Mouse (Mus musculus): ENCODE results near the gene Ptn. TPM values are rescaled to one million over a fixed set of nuclear protein-coding genes. Genes with fewer than 3 reads are reported as not detected.

The Ptn gene
- total and polyA plus RNA-seq, 3 experiments = not detected

- dilution Hi-C loops (cut with MboI; ENCODE audit: extremely low pct_ligation_motif_present, extremely low pct_unique_long_range_greater_than_20kb, low sequenced_read_pairs) (no loop called here), in situ Hi-C loops (cut with MboI; ENCODE audit: low pct_ligation_motif_present, low pct_unique_long_range_greater_than_20kb, low sequenced_read_pairs) (loop anchor here (25.0 kb wide), 1 partner anchor 660 kb away; no protein-coding TSS in a partner anchor)
- H3K9ac ChIP-seq (ENCODE audit: insufficient read depth, low read depth) = no peak overlapping the region
- no peaks in the 10 kb centered on the region for H3K9me3 ChIP-seq (replicated peaks; ENCODE audit: low read length)
- TF ChIP-seq ZNF384 (IDR thresholded peaks at IDR 0.05; ENCODE audit: low read depth, low read length) (no peak), ZMIZ1 (IDR thresholded peaks at IDR 0.05; ENCODE audit: low read depth, low read length) (no peak), ELF1 (IDR thresholded peaks at IDR 0.05; ENCODE audit: low read depth, low read length) (no peak), ETS1 (conservative IDR thresholded peaks at IDR 0.05; ENCODE audit: low read depth, low read length) (no peak), TBP (conservative IDR thresholded peaks at IDR 0.05; ENCODE audit: low read depth, low read length) (no peak), USF1 (IDR thresholded peaks at IDR 0.05; ENCODE audit: low read depth, low read length) (no peak), EP300 (IDR thresholded peaks at IDR 0.05; ENCODE audit: low read length) (no peak), MYC (IDR thresholded peaks at IDR 0.05; ENCODE audit: low read depth, low read length) (no peak), POLR2AphosphoS2 (IDR thresholded peaks at IDR 0.05; ENCODE audit: low read depth, low read length) (no peak), MXI1 (IDR thresholded peaks at IDR 0.05; ENCODE audit: low read depth, low read length) (no peak)
- DNase-seq (ENCODE audit: extremely low read depth) = no peak
- H3K36me3 ChIP-seq (replicated peaks in 1 of 2; ENCODE audit: control insufficient read depth in 1 of 2, insufficient read depth in 1 of 2, low read length in 1 of 2) = no peaks in the 10 kb centered on the region
- H3K79me2 ChIP-seq (replicated peaks; ENCODE audit: control insufficient read depth, extremely low read depth, insufficient read depth, poor library complexity, severe bottlenecking) = no peaks in the 10 kb centered on the region
- H3K27me3 ChIP-seq (replicated peaks) = no peaks in the 10 kb centered on the region
- H3K4me2 ChIP-seq (ENCODE audit: insufficient read depth, low read depth, poor library complexity, severe bottlenecking) = no peak overlapping the region
- no peak overlapping the region for H3K4me3 ChIP-seq (replicated peaks in 1 of 3; ENCODE audit: low read depth in 2 of 3, low read length in 2 of 3, poor library complexity in 1 of 3)
- H3K27ac ChIP-seq (ENCODE audit: insufficient read depth, low read depth) = no peak overlapping the region
- no peaks in the 10 kb centered on the region for H3K4me1 ChIP-seq (ENCODE audit: control insufficient read depth in 1 of 2, insufficient read depth in 2 of 2)
Observed at GRCm38 (mm10) chr6:36676710-36677691, 133.0 kb downstream of the Ptn start.

GRCm38 (mm10) chr6:36672399-36673221 lies 137.4 kb downstream of the Ptn start:
- no peaks in the 10 kb centered on the region for H3K4me1 ChIP-seq (ENCODE audit: control insufficient read depth in 1 of 2, insufficient read depth in 2 of 2)
- no peaks in the 10 kb centered on the region for H3K79me2 ChIP-seq (replicated peaks; ENCODE audit: control insufficient read depth, extremely low read depth, insufficient read depth, poor library complexity, severe bottlenecking)
- H3K4me3 ChIP-seq (replicated peaks in 1 of 3; ENCODE audit: low read depth in 2 of 3, low read length in 2 of 3, poor library complexity in 1 of 3) = no peak overlapping the region
- dilution Hi-C loops (cut with MboI; ENCODE audit: extremely low pct_ligation_motif_present, extremely low pct_unique_long_range_greater_than_20kb, low sequenced_read_pairs) = no loop called here
- no peak overlapping the region for H3K27ac ChIP-seq (ENCODE audit: insufficient read depth, low read depth)
- no peak for TF ChIP-seq MAFK (IDR thresholded peaks at IDR 0.05; ENCODE audit: insufficient replicate concordance, low read length)
- no peak for TF ChIP-seq MAX (IDR thresholded peaks at IDR 0.05; ENCODE audit: low read length)
- TF ChIP-seq HCFC1 (IDR thresholded peaks at IDR 0.05; ENCODE audit: low read depth, low read length) = no peak
- TF ChIP-seq MAZ (IDR thresholded peaks at IDR 0.05; ENCODE audit: low read depth, low read length) = no peak
- TF ChIP-seq CHD1 (IDR thresholded peaks at IDR 0.05; ENCODE audit: low read depth, low read length) = no peak
- TF ChIP-seq UBTF (IDR thresholded peaks at IDR 0.05; ENCODE audit: low read depth, low read length) = no peak
- no peak for TF ChIP-seq NRF1 (IDR thresholded peaks at IDR 0.05; ENCODE audit: low read depth, low read length)
- no peak for TF ChIP-seq MYC (IDR thresholded peaks at IDR 0.05; ENCODE audit: low read depth, low read length)
- TF ChIP-seq NELFE (IDR thresholded peaks at IDR 0.05; ENCODE audit: low read depth, low read length) = no peak
- no peak overlapping the region for H3K4me2 ChIP-seq (ENCODE audit: insufficient read depth, low read depth, poor library complexity, severe bottlenecking)
- DNase-seq (ENCODE audit: extremely low read depth) = no peak
- in situ Hi-C loops (cut with MboI; ENCODE audit: low pct_ligation_motif_present, low pct_unique_long_range_greater_than_20kb, low sequenced_read_pairs) = no loop called here
- H3K9ac ChIP-seq (ENCODE audit: insufficient read depth, low read depth) = no peak overlapping the region
- H3K9me3 ChIP-seq (replicated peaks; ENCODE audit: low read length) = no peaks in the 10 kb centered on the region
- H3K36me3 ChIP-seq (replicated peaks in 1 of 2; ENCODE audit: control insufficient read depth in 1 of 2, insufficient read depth in 1 of 2, low read length in 1 of 2) = no peaks in the 10 kb centered on the region
- no peaks in the 10 kb centered on the region for H3K27me3 ChIP-seq (replicated peaks)
